Mouse (Mus musculus): ENCODE results near the gene C77080.
A peak's percentile ranks its signal among the peaks of the same experiment; 100 is the strongest.

C77080 gene

DNA sequence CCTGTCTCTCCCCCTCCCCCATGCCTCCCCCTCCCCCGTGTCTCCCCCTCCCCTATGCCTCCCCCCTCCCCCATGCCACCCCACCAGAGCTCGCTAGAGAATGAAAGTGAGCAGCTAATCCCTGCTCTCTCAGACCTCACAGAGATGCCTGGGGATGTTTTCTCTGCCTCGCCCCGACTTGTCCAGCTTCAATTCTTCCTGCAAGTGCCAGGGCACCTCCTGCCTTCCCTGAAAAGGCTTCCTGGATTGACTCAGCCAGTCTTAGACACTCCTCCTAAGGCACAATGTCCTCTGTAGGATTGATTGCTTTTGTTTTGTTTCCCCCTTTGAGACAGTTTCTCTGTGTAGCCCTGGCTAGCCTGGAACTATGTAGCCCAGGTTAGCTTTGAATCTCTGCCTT is at the start of gene C77080:
TSS of gene C77080 (minus strand) at position 209 of the 400 bp plus-strand sequence.
- no peak for DNase-seq (ENCODE audit: low spot score)

DNA sequence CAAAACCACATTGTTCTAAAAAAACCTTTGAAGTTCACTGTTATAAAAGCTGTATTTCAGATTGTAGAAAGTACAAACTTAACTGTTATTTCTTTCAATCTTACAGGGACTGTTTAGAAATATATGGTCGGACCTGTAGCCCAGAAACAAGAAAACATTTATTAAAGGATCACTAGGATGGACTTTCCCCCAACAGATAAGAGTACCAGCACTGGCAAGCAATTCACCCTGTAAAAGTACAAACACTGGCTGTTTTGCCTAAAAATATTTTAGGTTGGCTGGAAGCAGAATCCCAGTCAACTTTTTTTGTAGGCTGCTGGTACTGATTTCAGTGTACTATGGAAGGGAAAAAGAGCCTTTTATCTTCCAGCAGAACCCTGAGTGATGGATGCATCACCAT is 46.7 kb upstream of the C77080 start:
- DNase-seq (ENCODE audit: low spot score): no peak

DNA sequence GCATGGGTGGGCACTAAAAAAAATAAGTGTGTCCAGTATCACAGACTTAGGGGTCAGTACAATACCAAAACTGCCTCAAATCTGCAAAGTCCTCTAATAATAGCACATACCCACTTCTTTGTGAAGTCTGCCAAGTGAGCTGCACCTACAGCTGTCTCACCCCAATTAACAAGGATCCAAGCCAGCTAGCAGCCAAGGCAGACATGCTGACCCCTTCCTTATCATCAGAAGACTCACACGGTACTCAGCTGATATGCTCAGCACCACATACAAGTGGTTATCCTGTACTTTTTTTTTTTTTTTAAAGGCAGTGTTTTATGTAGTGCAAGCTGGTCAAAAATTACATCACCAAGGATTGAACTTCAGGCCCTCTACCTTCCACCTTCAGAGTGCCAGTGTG is 43.1 kb upstream of the C77080 start:
- DNase-seq (ENCODE audit: low spot score): no peak

DNA sequence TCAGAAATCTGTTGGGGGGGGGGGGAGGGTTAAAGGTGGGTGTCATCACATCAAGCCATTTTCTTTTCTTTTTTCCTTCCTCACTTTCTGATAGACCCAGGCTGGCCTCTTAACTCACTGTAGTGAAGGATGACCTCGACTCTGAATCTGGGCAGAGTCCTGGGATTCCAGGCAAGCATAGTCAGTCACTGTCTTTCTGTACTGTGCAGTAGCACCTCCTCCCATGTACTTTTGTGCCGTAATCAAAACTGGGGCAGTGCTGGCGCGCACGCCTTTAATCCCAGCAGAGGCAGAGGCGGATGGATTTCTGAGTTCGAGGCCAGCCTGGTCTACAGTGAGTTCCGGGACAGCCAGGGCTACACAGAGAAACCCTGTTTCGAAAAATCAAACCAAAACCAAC is 42.6 kb upstream of the C77080 start:
- DNase-seq (ENCODE audit: low spot score): no peak

DNA sequence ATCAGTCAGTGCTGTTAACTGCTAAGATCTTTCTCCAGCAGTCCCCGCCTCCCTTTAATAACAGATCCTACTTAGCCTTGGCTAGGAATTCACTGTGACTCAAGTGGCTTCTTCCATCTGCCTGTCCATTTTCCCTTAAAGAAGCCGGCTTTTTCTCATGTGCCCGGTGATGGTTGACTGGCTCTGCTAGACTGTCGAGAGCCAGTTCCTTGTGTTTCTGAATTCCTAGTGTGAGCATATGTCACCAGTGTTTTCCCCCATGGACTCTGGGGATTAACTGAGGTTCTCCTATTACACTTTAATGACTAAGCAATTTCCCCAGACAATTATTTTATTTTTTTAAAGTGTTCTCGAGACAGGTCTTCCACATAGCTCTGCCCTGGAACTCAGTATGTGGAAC is 42.2 kb upstream of the C77080 start:
- no peak for DNase-seq (ENCODE audit: low spot score)

DNA sequence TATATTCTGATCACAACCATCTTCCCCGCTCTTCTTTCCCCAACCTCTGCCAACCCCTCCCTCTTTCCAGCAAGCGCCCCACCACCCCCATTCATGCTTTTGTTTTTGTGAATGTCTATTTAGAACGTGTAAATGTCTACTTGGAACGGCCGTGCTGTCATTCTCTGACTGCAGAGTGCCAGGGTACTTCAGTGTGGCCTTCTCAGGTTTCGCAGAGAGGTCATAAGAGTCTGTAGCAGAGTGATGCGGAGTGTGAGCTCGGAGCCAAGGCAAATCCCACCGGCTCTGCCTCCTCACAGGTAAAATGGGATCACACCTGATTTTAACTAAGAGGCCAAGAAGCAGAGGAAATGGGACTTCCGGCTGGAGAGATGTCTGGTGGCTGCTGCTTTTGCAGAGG is 37.9 kb upstream of the C77080 start:
- no peak for DNase-seq (ENCODE audit: low spot score)

DNA sequence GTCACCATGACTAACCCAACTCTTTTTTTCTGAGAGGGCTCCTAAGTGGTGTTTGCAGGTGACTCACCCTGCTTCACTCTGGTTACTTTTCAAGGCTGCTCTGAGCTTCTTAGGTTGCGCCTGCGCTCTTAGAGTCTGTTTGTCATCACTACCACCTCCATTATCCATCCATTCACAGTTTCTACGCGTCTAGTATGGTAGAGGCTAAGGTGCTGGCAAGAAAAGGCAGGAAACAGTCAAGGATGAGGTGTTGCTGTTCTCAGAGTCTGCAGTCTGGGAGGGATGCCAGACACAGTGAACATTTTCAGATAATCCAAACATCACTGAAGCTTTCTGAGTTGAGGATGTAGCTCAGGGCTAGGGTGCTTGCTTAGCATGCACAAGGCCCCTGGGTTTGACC is 36.5 kb upstream of the C77080 start:
- no peak for DNase-seq (ENCODE audit: low spot score)

DNA sequence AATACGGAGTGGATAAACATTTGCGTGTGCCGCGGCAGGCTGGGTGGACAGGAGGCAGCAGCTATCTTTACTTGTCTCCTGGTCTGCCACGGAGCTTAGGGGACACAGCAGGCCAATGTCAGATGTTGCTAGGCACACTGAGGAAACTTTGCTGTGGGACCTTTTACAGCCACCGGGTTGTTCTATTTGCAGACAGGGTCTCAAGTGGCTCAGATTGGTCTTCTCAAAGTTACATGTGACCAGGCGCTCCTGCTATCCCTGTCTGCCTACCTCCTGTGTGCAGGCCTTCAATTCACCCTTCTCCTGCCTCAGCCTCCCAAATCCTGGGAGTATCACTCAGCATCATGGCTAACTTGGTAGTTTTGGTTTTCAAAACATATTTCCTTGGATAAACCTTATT is 34.9 kb upstream of the C77080 start:
- DNase-seq (ENCODE audit: low spot score): no peak

DNA sequence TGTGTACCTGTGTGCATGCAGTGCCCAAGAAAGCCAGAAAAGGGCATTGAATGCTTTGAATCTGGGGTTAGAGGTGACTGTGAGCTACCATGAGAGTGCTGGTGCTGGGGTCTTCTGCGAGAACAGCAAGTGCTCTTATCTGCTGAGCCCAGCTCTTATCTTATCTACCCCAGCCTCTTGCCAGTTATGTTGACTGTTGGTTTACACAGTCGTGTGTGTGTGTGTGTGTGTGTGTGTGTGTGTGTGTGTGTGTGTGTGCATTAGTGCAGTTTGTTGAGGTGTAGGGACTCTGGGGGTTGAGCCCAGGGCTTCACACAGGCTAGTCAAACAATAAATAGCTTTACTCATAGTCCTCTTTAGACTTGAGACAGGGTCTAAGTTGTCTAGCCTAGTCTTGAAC is 34.0 kb upstream of the C77080 start:
- no peak for DNase-seq (ENCODE audit: low spot score)

DNA sequence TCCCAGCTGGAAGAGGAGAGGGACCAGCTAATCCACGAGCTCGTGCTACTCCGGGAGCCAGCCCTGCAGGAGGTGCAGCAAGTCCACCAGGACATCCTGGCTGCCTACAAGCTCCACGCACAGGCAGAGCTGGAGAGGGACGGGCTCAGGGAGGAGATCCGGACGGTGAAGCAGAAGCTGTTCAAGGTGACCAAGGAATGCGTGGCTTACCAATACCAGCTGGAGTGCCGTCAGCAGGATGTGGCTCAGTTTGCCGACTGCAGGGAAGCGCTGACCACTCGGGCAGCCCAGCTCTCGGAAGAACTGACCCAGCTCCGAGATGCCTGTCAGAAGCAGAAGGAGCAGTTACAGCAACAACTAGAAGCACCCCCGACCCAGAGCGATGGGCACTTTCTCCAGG is 32.5 kb upstream of the C77080 start:
- no peak for DNase-seq (ENCODE audit: low spot score)

DNA sequence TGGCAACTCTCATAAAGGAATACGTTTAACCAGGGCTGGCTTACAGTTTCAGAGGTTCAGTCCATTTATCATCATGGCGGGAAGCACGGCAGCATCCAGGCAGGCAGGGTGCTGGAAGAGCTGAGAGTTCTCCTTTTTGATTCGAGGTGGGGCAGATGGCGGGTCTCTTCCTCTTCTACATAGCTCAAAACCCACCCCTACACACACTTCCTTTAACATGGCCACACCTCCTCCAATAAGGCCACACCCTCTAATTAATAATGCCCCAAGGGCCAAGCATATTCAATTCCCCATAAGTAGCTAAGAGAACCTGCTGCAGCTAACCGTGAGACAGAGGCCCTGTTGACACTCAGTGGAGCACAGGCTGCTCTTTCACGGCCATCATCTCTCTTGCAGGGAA is 31.6 kb upstream of the C77080 start:
- DNase-seq (ENCODE audit: low spot score): no peak

DNA sequence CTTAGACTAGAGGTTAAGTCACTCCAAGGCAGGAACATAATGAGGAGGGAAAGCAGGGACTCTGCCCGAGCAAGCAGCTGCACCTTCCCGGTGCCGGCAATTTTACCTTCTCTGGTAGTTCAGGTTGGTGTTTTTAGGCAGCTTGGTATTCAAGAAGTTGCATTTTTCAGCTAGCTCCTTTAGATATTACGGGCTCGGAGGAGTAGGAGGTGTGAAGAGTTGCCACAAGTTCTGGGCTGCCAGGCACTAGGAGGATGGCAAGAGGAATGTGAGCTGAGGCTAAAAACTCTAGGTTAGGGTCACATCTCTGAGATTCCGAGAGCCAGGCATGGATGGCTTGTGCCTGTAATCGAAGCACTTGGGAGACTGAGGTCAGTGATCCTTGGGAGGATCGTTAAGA is 28.5 kb upstream of the C77080 start:
- no peak for DNase-seq (ENCODE audit: low spot score)

DNA sequence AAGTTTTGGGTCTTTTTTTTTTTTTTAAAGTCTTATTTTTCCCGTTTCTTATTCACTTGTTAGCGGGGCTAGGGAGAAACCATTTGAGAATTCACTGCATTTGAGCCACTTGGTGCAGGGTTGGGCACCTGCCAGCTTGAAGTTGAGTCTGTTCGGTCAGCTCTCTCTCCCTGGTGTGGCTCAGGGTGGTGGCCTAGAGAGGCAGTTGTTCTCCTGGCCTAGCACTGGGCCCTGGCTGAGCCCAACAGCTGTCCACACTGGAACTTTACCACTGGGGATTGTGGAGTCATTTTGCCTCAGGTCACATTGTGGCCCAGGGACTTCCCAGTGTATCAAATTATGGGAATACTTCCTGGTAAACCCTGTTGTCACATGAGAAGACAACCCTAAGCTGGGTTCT is 26.9 kb upstream of the C77080 start:
- no peak for DNase-seq (ENCODE audit: low spot score)

DNA sequence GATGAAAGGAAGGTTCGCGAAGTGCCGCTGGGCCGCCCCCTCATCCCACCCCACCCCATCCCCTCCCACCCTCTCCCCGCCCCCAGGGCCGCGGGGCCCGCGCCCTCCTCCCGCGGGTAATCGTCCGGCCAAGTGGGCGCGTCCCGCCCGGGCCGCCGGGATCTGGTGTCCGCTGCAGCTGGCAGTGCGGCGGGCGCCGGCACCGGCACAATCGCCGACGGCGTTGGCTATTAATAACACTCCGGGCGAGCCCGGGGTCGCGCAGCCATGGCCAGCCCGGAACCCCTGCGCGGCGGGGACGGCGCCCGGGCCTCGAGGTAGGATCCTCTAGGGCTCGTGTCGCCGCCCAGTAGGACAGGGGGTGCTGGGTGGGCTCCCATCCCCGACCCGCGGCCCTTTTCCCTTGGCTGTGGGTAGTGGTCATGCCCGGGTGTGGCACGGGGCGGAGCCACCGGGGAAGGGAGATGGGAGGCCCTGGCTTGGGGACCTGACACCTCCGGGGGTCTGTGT is 26.3 kb upstream of the C77080 start, which contains the start of gene Sync:
TSS of gene Sync (plus strand) at position 146 of the 510 bp plus-strand sequence.
- no peak for DNase-seq (ENCODE audit: low spot score)

DNA sequence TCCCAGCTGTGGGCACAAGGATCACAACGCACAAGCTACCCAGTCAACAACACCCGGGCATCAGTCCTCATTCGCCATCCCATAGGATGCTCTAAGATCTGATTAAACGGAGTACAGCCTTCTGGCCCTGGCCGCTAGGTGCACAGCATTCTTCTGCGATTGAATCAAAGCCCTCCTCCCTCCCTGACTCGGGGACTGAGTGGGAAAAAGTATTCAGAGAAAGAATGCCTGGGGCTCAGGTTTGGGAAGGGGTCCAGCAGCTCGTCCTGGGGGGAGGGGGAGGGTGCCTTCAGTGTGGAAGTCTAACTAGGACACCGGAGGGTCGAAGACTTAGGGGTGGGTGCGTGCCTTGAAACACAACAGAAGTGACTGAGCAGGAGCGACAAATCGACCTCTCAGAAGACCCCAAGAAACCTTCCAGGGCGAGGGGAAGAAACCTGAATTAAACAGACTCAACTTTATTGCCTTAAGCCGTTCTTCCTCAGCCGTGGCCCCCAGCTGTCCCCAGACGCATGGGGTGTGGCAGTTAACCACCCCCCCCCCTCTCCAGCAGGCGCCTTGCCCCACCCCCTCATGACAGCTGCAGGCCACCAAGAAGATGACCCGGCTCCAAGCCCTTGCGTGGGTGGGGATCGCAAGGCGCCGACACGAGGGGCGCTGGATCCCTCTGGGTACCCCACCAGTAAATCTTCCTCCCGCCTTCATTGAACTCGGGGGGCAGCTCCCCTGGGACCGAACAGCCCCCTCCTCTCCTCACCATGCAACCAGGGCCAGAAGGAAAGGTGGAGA is 25.7 kb upstream of the C77080 start:
- DNase-seq (ENCODE audit: low spot score): no peak

DNA sequence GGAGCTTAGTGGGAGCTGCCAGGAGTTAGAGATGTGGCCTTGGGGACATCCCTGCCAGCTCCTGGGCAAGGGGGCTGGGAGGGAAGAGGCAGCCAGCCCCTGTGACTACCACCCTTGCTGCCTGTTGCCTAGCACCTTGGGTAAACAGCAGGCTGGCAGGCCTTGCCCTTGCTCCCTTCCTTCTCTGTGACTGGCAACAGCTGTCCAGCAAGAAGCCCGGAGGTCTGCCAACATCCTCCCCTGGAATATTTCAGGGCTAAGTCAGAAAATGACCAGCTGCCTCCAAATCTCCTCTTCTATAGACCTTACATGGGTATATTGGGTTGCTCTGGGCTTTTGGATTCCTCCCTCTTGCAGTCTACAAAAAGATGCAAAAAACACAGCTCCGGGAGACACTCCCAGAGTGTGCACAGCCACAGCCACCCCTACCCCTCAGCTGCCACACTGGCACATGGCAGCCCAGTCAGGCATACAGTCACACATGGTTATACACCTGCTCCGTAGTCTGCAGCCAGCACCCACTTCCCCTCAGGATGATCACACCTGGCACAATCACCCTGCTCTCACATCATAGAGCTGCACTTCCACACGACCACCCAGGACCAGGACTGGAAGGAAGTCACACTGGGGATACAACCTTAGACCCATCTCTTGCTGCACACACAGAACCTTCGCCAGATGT is 24.9 kb upstream of the C77080 start:
- DNase-seq (ENCODE audit: low spot score): no peak

DNA sequence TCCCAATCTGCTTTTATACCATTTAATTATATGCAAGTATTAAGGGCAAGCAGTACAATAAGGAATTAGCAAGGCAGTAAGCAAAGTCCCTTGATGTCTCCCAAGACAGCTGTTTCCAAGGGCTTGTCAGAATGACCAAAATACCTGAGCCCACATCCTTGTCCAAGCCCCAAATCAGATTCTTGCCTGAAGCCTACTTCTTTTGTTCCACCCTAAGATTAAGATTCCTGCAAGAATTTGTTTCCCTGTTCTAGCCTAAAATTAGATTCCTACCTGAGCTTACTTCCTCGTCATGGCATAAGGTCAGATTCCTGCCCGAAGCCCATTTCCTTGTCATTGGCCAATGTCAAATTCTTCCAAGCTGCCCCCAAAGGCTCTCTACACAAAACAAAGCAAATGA is 23.5 kb upstream of the C77080 start:
- no peak for DNase-seq (ENCODE audit: low spot score)

DNA sequence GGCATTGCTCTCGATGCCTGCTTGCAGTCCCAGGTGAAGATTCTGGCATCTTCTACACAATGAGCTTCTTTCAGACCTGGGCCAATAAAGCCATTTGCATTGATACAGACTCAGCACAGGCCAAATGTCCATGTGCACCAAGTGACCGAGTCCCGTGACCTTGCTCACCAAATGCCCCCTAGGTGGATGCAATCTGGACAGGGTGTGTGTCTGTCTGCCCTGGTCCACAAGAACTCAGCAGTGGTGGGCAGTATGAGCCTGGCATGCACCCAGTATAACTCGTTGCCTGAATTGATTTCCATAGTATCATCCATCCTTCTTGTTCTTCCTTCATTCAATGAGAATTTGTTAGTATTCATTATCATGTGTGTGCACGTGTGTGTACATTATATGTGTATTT is 22.0 kb upstream of the C77080 start:
- no peak for DNase-seq (ENCODE audit: low spot score)

DNA sequence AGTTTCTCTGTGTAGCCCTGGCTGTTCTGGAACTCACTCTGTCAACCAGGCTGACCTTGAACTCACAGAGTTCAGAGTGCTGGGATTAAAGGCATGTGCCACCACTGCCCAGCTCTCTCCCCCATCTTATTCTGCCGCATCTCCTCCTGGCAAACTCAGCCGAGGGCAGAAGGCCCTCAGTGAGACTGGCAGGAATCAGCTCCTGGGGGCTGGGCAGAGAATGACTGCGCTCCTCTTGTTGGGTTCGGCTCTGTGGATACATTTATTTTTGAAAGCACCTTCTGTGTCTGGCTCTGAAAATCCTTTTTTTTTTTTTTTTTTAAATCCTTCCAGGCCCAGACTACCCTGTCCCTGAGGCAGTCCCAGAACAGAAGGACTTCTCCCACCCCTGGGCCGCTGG is 21.6 kb upstream of the C77080 start:
- no peak for DNase-seq (ENCODE audit: low spot score)

DNA sequence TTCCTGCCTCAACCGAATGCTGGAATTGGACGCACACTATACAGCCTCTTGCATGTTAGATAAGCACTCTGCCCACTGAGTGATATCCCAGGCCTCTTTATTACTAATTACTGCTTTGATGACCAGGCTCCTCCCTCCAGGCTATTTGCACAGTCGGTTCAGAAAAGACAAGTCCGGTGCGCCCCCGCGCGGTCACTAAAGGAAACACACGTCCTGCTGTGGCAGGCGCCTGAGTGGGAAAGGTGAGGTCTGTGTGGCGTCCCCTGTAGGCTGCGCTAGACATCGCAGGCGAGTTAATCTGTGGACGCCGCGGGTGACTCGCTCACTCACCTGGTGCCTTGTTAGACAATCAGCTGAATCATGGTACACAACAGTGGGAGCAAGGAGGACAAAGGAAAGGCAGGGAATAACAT is 15.3 kb upstream of the C77080 start:
- peak; percentile 97 for DNase-seq (ENCODE audit: low spot score)

DNA sequence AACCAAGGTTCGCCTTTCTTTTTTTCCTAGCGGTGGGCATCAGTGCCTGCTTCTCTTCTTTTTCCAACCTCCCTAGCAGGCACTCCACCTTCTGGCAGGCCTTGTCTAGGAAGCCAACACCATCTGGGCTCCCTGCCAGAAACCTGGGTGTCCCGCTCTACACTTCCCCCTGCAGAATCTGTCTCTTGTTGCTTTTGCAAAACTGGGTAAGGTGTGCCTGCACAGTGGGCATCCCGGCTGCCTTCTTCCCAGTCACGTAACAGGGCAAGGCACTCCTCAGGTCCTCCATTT is 11.5 kb upstream of the C77080 start:
- DNase-seq (ENCODE audit: low spot score): no peak

DNA sequence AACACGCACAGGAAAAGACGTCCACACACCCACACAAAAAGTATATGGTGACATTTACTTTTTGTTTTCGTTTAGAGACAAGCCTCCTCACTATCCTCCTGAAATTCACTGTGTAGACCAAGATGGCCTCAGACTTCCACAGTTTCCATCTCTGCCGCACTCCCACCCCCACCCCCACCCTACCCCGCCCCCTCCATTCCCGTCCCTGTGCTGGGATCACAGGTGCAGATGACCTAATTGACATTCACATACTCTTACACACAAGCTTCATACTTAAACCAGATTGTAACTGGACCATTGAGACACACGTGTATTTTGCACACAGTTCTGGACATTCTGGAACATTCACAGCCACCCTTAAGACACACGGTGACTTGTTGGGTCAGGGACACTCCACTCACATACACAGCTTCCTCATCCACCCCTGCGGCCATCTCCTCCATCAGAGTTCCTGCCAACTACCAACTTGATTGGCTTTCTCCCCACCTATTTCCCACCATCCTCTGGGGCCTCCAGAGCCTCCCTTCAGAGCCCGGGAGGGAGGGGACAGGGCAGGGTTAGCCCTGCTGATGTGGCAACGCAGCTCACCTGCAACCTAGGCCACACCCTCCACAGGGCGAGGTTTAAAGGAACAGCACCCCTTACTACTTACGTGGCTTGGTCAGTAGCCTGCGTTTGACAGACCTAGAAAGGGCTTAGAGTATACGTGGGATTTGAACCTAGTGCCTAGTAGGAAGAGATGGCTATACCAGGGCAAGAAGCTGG is 11.0 kb upstream of the C77080 start:
- DNase-seq (ENCODE audit: low spot score): no peak

DNA sequence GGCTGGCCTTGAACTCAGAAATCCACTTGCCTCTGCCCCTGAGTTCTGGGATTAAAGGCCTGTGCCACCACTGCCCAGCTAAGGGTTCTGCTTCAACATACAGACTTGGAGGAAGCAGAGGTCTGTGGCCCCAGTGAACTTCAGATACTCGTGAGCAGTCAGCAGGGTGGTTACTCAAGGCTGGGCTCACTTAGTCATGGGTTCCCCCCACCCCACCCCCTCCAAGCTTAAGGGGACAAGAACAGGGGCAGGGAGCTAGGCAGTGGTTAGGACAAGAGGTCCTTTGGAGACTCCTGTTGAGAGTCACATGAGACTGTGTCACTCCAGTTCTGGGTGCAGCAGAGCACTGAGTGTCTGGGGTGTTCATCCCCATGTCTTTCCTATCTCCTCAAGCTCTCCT is 7.5 kb upstream of the C77080 start:
- no peak for DNase-seq (ENCODE audit: low spot score)
